In genomic region chr10:119705348-119705747, GRCm38 (mm10) we compare ENCODE assay signal across 11 mouse cellular contexts.
A peak's percentile ranks its signal among the peaks of the same experiment; 100 is the strongest.
DNase-seq lines count a peak whose midpoint lies in the region; ATAC-seq and TF ChIP-seq lines count a peak whose summit lies in the region.
"Had no signal": no experiment of that assay in that cellular context is flagged by ENCODE, and none has a peak within 500 bp of the region (broad histone marks: within the 10 kb centered on the region; RNA-seq: fewer than 3 reads in every experiment).

No protein-coding gene starts in this region.

- H3K4me3 ChIP-seq in heart, adult 2 months, result no peak overlapping the region
- H3K4me3 ChIP-seq in embryonic facial prominence, embryonic 11.5 days (ENCODE audit: low read depth, low read length), result no peak overlapping the region
- H3K4me3 ChIP-seq in myocyte, result no peak overlapping the region
- H3K4me3 ChIP-seq: neural tube, embryonic 12.5 days had no signal

- peak; percentile 16 for DNase-seq in heart, adult 11 months
- DNase-seq in heart, adult 2 months, result no peak
- DNase-seq in ovary, postnatal 14 days (ENCODE audit: low spot score), result peak; percentile 10
- no peak for DNase-seq in ovary, adult 18-20 months (ENCODE audit: low spot score)
- DNase-seq in embryonic facial prominence, embryonic 11.5 days (ENCODE audit: low spot score), result peak; percentile 82
- no peak for DNase-seq in thymus, postnatal 10 days (ENCODE audit: low spot score in 2 of 2)
- no peak for DNase-seq in spleen, adult 12 weeks (ENCODE audit: low spot score)
- DNase-seq: gastrocnemius, postnatal 25 days had no signal

- 54% methylated on average over 4 of the region's 4 CpGs for WGBS in heart, adult 2 months
- 64% methylated on average over 4 of the region's 4 CpGs for WGBS in embryonic facial prominence, embryonic 11.5 days

- H3K27ac ChIP-seq in heart, adult 2 months, result no peak overlapping the region
- no peak overlapping the region for H3K27ac ChIP-seq in embryonic facial prominence, embryonic 11.5 days (replicated peaks; ENCODE audit: low read depth, low read length)
- H3K27ac ChIP-seq: neural tube, embryonic 12.5 days had no signal

- H3K4me2 ChIP-seq in embryonic facial prominence, embryonic 11.5 days (ENCODE audit: low read depth, low read length), result no peak overlapping the region
- no peak overlapping the region for H3K4me2 ChIP-seq in myocyte (ENCODE audit: low read depth)
- H3K4me2 ChIP-seq: neural tube, embryonic 12.5 days had no signal

- intact Hi-C loops in heart, adult 2 months (cut with DNase I), result no loop called here

- ATAC-seq in embryonic facial prominence, embryonic 11.5 days (replicated peaks; ENCODE audit: insufficient number of reproducible peaks, low FRiP score, low TSS enrichment, low read depth), result no peak
- ATAC-seq: intestine, postnatal 0 days had no signal

- no peak for TF ChIP-seq EP300 in heart, adult 2 months (IDR thresholded peaks at IDR 0.05; ENCODE audit: insufficient read depth, low read depth, low read length)

- H3ac ChIP-seq in myocyte (ENCODE audit: control insufficient read depth, insufficient read length), result no peak overlapping the region

- H3K4me1 ChIP-seq in heart, adult 2 months (ENCODE audit: control insufficient read depth, insufficient read depth, low read length), result no peaks in the 10 kb centered on the region
- no peaks in the 10 kb centered on the region for H3K4me1 ChIP-seq in embryonic facial prominence, embryonic 11.5 days (ENCODE audit: control insufficient read depth, insufficient read depth, low read length)
- H3K4me1 ChIP-seq: neural tube, embryonic 12.5 days had no signal

- H3K27me3 ChIP-seq in heart, adult 2 months (ENCODE audit: control insufficient read depth, insufficient read depth, low read length), result no peaks in the 10 kb centered on the region
- no peaks in the 10 kb centered on the region for H3K27me3 ChIP-seq in embryonic facial prominence, embryonic 11.5 days (ENCODE audit: control insufficient read depth, insufficient read depth, low read length)
- no peaks in the 10 kb centered on the region for H3K27me3 ChIP-seq in myocyte (ENCODE audit: control insufficient read depth, insufficient read depth, insufficient read length)
- H3K27me3 ChIP-seq: neural tube, embryonic 12.5 days had no signal

- H3K9me3 ChIP-seq in embryonic facial prominence, embryonic 11.5 days (replicated peaks; ENCODE audit: control insufficient read depth, low read length), result no peaks in the 10 kb centered on the region
- H3K9me3 ChIP-seq: neural tube, embryonic 12.5 days had no signal

- no peak for TF ChIP-seq CTCF in heart, adult 2 months (IDR thresholded peaks at IDR 0.05)

- H3K9ac ChIP-seq in heart, adult 2 months (ENCODE audit: low read depth, low read length), result no peak overlapping the region
- no peak overlapping the region for H3K9ac ChIP-seq in embryonic facial prominence, embryonic 11.5 days (replicated peaks; ENCODE audit: low read length)
- H3K9ac ChIP-seq: neural tube, embryonic 12.5 days had no signal

- no peaks in the 10 kb centered on the region for H3K36me3 ChIP-seq in heart, adult 2 months (ENCODE audit: control insufficient read depth, insufficient read depth, low read length)
- no peaks in the 10 kb centered on the region for H3K36me3 ChIP-seq in embryonic facial prominence, embryonic 11.5 days (replicated peaks; ENCODE audit: control insufficient read depth, insufficient read depth, low read depth, low read length)
- H3K36me3 ChIP-seq in myocyte (ENCODE audit: control insufficient read depth, insufficient read depth), result no peaks in the 10 kb centered on the region
- H3K36me3 ChIP-seq: neural tube, embryonic 12.5 days had no signal

- no peaks in the 10 kb centered on the region for H3K79me2 ChIP-seq in heart, adult 2 months (replicated peaks; ENCODE audit: control insufficient read depth, insufficient read depth, low read length)
- H3K79me2 ChIP-seq in myocyte (ENCODE audit: control insufficient read depth, insufficient read depth), result no peaks in the 10 kb centered on the region

- no peak for TF ChIP-seq POLR2A in heart, adult 2 months (IDR thresholded peaks at IDR 0.05; ENCODE audit: insufficient read depth, low read depth, low read length)
- no peak for TF ChIP-seq POLR2A in myocyte (IDR thresholded peaks at IDR 0.05; ENCODE audit: insufficient read length, low read depth)

TF ChIP-seq in myocyte, 11 proteins besides CTCF, POLR2A, EP300 and RAD21:
- no peak for TF ChIP-seq MYOG (IDR thresholded peaks at IDR 0.05; ENCODE audit: control insufficient read depth in 1 of 3, insufficient read depth in 1 of 3, insufficient read length in 2 of 3, low read depth in 2 of 3)
- TF ChIP-seq REST (IDR thresholded peaks at IDR 0.05; ENCODE audit: insufficient read depth, insufficient read length), result peak; percentile 89
- TF ChIP-seq CEBPB (IDR thresholded peaks at IDR 0.05; ENCODE audit: insufficient read depth, poor library complexity, severe bottlenecking), result no peak
- no peak for TF ChIP-seq MYOD1 (IDR thresholded peaks at IDR 0.05; ENCODE audit: control insufficient read depth in 1 of 3, insufficient read length in 2 of 3, low read depth in 2 of 3)
- TF ChIP-seq TCF12 (IDR thresholded peaks at IDR 0.05; ENCODE audit: insufficient read depth, poor library complexity, severe bottlenecking), result no peak
- no peak for TF ChIP-seq SRF (IDR thresholded peaks at IDR 0.05; ENCODE audit: control insufficient read depth, insufficient read length, low read depth)
- TF ChIP-seq TCF3 (IDR thresholded peaks at IDR 0.05; ENCODE audit: insufficient read length, low read depth), result no peak
- peak; percentile 21 for TF ChIP-seq MAX (IDR thresholded peaks at IDR 0.05; ENCODE audit: low read depth)
- TF ChIP-seq E2F4 (IDR thresholded peaks at IDR 0.05; ENCODE audit: insufficient read depth), result no peak
- TF ChIP-seq USF1 (IDR thresholded peaks at IDR 0.05; ENCODE audit: low read depth), result no peak
- no peak for TF ChIP-seq POLR2AphosphoS2 (IDR thresholded peaks at IDR 0.05; ENCODE audit: insufficient read length, low read depth)

Comparison
In these comparisons a context has a peak if more than half of its experiments do, and no peak if none do; other contexts are left out.
1. DNase-seq: peak in heart, adult 11 months (single experiment), ovary, postnatal 14 days (single experiment) and embryonic facial prominence, embryonic 11.5 days (single experiment); none in heart, adult 2 months (0 of 2), ovary, adult 18-20 months (single experiment), thymus, postnatal 10 days (0 of 2) and spleen, adult 12 weeks (single experiment).